Mouse (Mus musculus) stomach, embryonic 14.5 days (tissue): ENCODE measurements around the gene Prdx1. TPM values are rescaled to one million over a fixed set of nuclear protein-coding genes. Genes with fewer than 3 reads are reported as not detected.

Source experiments
- ATAC-seq: fragments of 200-750 bp; cut with Nextera tagmentation; 2 replicates; pipeline ENCODE4 v1.8.0; 2017; ENCODE audit warnings: low read depth, moderate TSS enrichment; ENCODE audit not compliant: insufficient number of reproducible peaks, insufficient read depth, low FRiP score
- H3K27ac ChIP-seq: fragments of 300-500 bp; sonication (generic); 2 replicates; pipeline ENCODE4 v1.5.1; 2014; ENCODE audit warnings: mild to moderate bottlenecking, low read length, moderate library complexity, mixed read lengths
- H3K27me3 ChIP-seq: fragments of 300-500 bp; sonication (generic); 2 replicates; pipeline ENCODE4 v1.6.1; 2014; ENCODE audit warnings: low read length, control low read depth, mixed read lengths; ENCODE audit not compliant: control insufficient read depth, insufficient read depth
- H3K36me3 ChIP-seq: fragments of 300-500 bp; sonication (generic); 2 replicates; pipeline ENCODE4 v1.6.1; 2014; ENCODE audit warnings: mild to moderate bottlenecking, control low read depth, low read length, moderate library complexity, mixed read lengths; ENCODE audit not compliant: control insufficient read depth, insufficient read depth
- H3K4me1 ChIP-seq: fragments of 300-500 bp; sonication (generic); 2 replicates; pipeline ENCODE4 v1.6.1; 2014; ENCODE audit warnings: low read length, control low read depth, mixed read lengths; ENCODE audit not compliant: control insufficient read depth, insufficient read depth
- H3K4me2 ChIP-seq: fragments of 300-500 bp; sonication (generic); replicated peaks from 2 replicates; pipeline ENCODE4 v1.6.1; 2014; ENCODE audit warnings: low read depth, low read length, control low read depth
- H3K4me3 ChIP-seq: fragments of 300-500 bp; sonication (generic); 2 replicates; pipeline ENCODE4 v1.5.1; 2014; ENCODE audit warnings: low read depth, low read length, control low read depth
- H3K9ac ChIP-seq: fragments of 300-500 bp; sonication (generic); replicated peaks from 2 replicates; pipeline ENCODE4 v1.6.1; 2014; ENCODE audit warnings: low read depth, mild to moderate bottlenecking, control low read depth, low read length, moderate library complexity, mixed read lengths
- H3K9me3 ChIP-seq: fragments of 300-500 bp; sonication (generic); 2 replicates; pipeline ENCODE4 v1.6.1; 2016; ENCODE audit warnings: low read depth, low read length, control low read depth; ENCODE audit not compliant: control insufficient read depth
- WGBS: fragments of 180-500 bp; shearing (Covaris S2); extraction: QIAGEN DNeasy Blood & Tissue Kit; methylation state at CpG from one replicate; pipeline ENCODE4 v1.1.7; 2014; 5-methylcytosine and 5-hydroxymethylcytosine counted together
- polyA plus RNA-seq: library from polyadenylated mRNA; unstranded; fragments of >200 nt; fragmentation: Nextera tagmentation; extraction: Ambion mirVana; gene quantifications from 2 replicates; pipeline ENCODE4 v1.2.1, GENCODE M21; 2014

Gene Prdx1
- polyA plus RNA-seq, 1 experiment from 2014 or later = 1,341 TPM

DNA sequence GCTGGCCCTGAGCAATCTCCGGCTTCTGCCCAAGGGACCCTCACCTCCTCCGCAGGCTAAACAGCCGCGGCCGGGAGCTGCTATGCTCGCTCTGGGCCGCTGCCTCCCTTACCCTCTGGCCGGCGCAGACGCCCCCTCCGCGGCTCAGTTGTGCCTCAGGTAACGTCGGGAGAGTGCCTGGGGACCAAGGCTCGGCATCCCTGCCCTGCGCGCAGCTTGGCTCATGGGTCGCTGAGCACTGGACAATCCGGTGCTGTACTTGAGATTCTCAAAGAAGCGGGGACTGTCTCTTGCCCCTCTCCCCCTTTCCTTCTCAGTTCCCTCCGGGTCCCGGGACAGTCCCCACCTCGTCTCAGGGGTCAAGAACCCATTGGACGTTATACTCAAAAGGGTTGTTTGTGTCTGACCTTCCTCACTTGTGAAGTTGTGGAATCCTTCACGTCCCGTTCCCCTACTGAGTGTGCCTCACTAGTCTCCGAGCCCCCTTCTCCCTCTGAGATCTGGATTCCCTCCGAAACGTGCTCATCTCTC is 35.8 kb downstream of the Prdx1 start:
- no peaks in the 10 kb centered on the region for H3K9me3 ChIP-seq
- peak overlapping the region; percentile 90 for H3K27ac ChIP-seq
- 0 out of 2 replicates have a peak, but pooled peaks cover 4% of the 10 kb centered on the region for H3K4me1 ChIP-seq
- under 1% methylated on average over 29 of the region's 29 CpGs for WGBS
- H3K27me3 ChIP-seq = no peaks in the 10 kb centered on the region
- peak overlapping the region; percentile 76 for H3K4me3 ChIP-seq
- peak overlapping the region; percentile 87 for H3K9ac ChIP-seq
- peak overlapping the region; percentile 76 for H3K4me2 ChIP-seq
- no peak; the same call in 1 of the 2 replicates for ATAC-seq
- H3K36me3 ChIP-seq = no peaks in the 10 kb centered on the region

DNA sequence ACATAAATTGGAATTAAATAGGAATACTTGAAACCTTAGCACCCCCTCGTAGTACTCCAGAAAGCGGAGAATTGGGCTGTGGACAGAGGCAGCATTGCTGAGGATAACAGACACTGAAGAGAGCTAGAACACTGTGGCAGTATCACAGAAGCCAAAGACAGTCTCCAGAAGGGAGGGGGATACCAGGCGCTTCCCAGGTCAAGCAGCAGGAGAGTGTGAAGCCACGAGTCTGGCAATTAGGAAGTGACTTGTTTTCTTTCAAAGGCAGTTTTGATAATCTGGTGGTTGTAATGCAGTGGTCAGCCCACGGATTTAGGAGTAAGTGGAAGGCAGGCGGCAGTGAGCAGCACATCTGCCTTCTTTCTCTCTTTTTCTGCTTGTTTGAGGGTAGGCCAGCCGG is 36.9 kb downstream of the Prdx1 start:
- Histone ChIP-seq H3K9me3 (no peaks in the 10 kb centered on the region), H3K4me1 (0 out of 2 replicates have a peak, but pooled peaks cover 4% of the 10 kb centered on the region), H3K4me2 (peak overlapping the region; percentile 76), H3K27me3 (no peaks in the 10 kb centered on the region), H3K4me3 (peak overlapping the region; percentile 76), H3K27ac (no peak overlapping the region), H3K9ac (no peak overlapping the region), H3K36me3 (no peaks in the 10 kb centered on the region)
- 50% methylated on average over 7 of the region's 7 CpGs for WGBS
- no peak for ATAC-seq

DNA sequence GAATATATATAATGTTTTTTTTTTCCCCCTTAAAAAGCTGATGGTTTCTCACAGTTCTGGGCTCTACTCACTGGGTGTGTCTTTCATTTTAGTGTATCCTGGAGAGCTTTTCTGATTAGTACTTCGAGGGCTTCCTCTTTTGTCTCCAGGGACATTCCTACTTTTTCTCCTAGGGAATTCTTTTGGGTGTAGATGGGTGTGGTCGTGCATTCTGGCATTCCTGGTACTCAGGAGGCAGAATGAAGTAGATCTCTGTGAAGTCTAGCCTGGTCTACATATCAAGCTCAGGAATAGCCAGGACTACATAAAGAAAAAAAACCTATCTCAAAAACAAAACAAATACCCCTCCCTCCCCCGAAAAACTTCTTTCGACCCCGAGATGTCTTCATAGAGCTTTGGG is 40.1 kb downstream of the Prdx1 start:
- 80% methylated on average over 5 of the region's 5 CpGs for WGBS
- ATAC-seq = no peak
- H3K27ac ChIP-seq = no peak overlapping the region

DNA sequence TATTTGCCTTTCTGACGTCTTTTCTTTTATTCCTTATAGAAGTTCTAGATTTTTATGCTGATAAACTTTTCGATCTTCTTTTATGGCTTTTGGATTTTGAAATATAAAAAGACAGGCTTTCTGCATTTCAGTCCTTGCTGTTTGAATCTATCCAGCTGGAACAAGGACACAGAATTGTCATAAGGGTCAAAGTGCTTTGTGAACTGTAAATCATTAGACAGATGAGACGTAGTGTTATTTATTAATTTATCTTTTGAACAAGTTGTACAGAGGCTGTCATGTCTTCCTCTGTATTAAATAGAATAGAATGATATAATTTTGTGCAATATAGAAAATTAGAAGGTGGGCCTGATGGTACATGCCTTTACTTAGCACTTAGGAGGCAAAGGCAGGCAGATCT is 42.1 kb downstream of the Prdx1 start:
- Histone ChIP-seq H3K9me3 (no peaks in the 10 kb centered on the region), H3K4me3 (no peak overlapping the region), H3K4me2 (no peak overlapping the region), H3K9ac (no peak overlapping the region), H3K27me3 (no peaks in the 10 kb centered on the region), H3K36me3 (no peaks in the 10 kb centered on the region), H3K27ac (no peak overlapping the region), H3K4me1 (0 out of 2 replicates have a peak, but pooled peaks cover 4% of the 10 kb centered on the region)
- no peak for ATAC-seq
- WGBS = 68% methylated on average over 3 of the region's 3 CpGs

More for the DNA sequence above, 40.1 kb downstream of the Prdx1 start:
- Histone ChIP-seq H3K27me3 (no peaks in the 10 kb centered on the region), H3K9me3 (no peaks in the 10 kb centered on the region), H3K9ac (no peak overlapping the region), H3K4me2 (no peak overlapping the region), H3K4me3 (no peak overlapping the region), H3K4me1 (0 out of 2 replicates have a peak, but pooled peaks cover 4% of the 10 kb centered on the region), H3K36me3 (no peaks in the 10 kb centered on the region)

DNA sequence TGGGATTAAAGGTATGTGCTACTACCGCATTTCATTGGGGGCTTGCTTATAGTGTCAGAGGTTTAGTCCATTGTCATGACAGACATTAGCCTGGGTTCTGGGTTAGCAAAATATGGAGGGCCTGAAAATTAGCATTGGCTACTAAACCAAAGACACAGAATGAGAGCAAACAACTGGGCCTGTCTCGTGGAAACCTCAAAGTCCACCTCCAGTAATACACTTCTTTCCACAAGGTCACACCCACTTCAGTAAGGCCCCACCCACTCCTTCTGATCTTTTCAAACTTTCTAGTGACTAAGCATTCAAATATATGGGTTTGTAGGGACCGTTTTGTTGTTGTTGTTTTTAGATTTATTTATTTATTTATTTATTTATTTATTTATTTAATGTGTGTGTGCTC is 44.2 kb downstream of the Prdx1 start:
- no peak for ATAC-seq
- 86% methylated on average over 3 of the region's 3 CpGs for WGBS

DNA sequence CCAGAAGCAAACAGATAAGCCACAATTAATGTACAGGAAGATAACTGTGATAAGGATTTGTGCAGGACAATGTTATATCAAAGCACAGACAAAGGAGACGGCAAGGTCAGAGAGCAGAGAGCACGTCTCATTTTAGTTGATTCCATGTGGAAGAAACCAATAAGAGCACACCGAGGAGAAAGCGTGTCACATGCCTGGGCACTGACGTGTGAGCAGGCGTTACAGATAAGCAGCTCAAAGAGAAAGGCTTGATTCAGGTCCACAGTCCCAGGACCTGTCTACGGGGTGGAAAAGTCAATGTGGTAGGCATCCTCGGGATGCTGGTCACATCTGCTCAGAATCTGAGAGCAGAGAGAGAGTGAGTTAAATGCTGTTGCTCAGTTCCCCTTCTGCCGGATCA is 45.7 kb downstream of the Prdx1 start:
- Histone ChIP-seq H3K36me3 (no peaks in the 10 kb centered on the region), H3K4me3 (no peak overlapping the region), H3K27ac (no peak overlapping the region), H3K4me2 (no peak overlapping the region), H3K4me1 (no peaks in the 10 kb centered on the region), H3K9me3 (no peaks in the 10 kb centered on the region), H3K9ac (no peak overlapping the region), H3K27me3 (no peaks in the 10 kb centered on the region)
- ATAC-seq = no peak
- 80% methylated on average over 9 of the region's 9 CpGs for WGBS

More for the DNA sequence above, 44.2 kb downstream of the Prdx1 start:
- H3K4me1 ChIP-seq = 0 out of 2 replicates have a peak, but pooled peaks cover 4% of the 10 kb centered on the region
- H3K36me3 ChIP-seq = no peaks in the 10 kb centered on the region
- no peak overlapping the region for H3K27ac ChIP-seq
- H3K4me2 ChIP-seq = no peak overlapping the region
- H3K27me3 ChIP-seq = no peaks in the 10 kb centered on the region
- no peaks in the 10 kb centered on the region for H3K9me3 ChIP-seq
- H3K9ac ChIP-seq = no peak overlapping the region
- H3K4me3 ChIP-seq = no peak overlapping the region

DNA sequence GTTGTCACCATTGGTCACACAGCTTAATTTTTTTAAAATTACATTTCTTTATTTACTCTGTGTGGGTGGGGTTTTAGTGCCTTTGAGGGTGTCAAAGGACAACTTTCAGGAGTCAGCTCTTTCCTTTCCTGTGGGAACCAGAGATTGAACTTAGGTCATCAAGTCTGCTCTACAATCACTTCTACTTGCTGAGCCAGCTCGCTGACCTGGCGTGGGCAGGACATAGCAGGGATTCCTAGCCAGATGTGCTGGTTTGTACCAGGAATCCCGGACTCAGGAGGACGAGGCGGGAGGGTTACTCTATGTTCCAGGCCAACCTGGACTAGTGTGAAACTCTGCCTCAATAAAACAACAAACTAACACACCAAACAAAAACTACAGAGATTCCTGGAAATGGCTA is 47.0 kb downstream of the Prdx1 start:
- no peak overlapping the region for H3K9ac ChIP-seq
- no peak overlapping the region for H3K4me2 ChIP-seq
- H3K27me3 ChIP-seq = no peaks in the 10 kb centered on the region
- WGBS = 73% methylated on average over 5 of the region's 5 CpGs
- H3K9me3 ChIP-seq = no peaks in the 10 kb centered on the region
- H3K4me1 ChIP-seq = no peaks in the 10 kb centered on the region
- ATAC-seq = no peak
- H3K4me3 ChIP-seq = no peak overlapping the region
- H3K36me3 ChIP-seq = no peaks in the 10 kb centered on the region
- no peak overlapping the region for H3K27ac ChIP-seq

DNA sequence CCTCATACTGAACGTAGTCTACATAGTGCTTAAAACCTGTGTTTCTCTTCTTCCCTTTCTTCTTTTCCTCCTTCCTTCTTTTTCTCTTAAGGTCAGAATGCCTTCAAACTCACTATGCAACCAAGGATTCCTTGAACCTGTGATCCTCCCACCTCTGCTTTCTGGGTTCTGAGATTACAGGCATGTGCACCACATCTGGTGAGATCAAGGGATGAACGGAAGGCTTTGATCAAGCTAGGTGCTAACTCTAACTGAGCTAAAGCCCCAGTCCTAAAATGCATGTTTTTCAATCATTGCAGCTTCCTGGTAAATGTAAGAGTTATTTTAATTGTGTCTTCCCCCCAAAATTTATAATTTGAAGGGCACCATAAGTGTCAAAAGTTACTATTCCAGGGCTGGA is 49.7 kb downstream of the Prdx1 start:
- no peak overlapping the region for H3K27ac ChIP-seq
- no peak overlapping the region for H3K4me2 ChIP-seq
- no peaks in the 10 kb centered on the region for H3K27me3 ChIP-seq
- H3K9ac ChIP-seq = no peak overlapping the region
- H3K9me3 ChIP-seq = no peaks in the 10 kb centered on the region
- no peaks in the 10 kb centered on the region for H3K36me3 ChIP-seq
- H3K4me1 ChIP-seq = no peaks in the 10 kb centered on the region
- WGBS = 74% methylated on average over 2 of the region's 2 CpGs
- no peak overlapping the region for H3K4me3 ChIP-seq
- no peak for ATAC-seq
